Mouse (Mus musculus): ENCODE data around the gene Sptbn2. TPM values are rescaled to one million over a fixed set of nuclear protein-coding genes. Genes with fewer than 3 reads are reported as not detected.

Sptbn2 gene
- total RNA-seq, 2 experiments from 2014 or later = 587 to 665 TPM

GRCm38 (mm10) chr19:4719351-4719764, 8.4 kb downstream of the Sptbn2 start:
- intact Hi-C loops (cut with DNase I) = no loop called here
- no peak for DNase-seq (ENCODE audit: low spot score in 2 of 2)

GRCm38 (mm10) chr19:4720112-4720511, 9.1 kb downstream of the Sptbn2 start:
- intact Hi-C loops (cut with DNase I) = no loop called here
- no peak for DNase-seq (ENCODE audit: low spot score in 2 of 2)

DNA sequence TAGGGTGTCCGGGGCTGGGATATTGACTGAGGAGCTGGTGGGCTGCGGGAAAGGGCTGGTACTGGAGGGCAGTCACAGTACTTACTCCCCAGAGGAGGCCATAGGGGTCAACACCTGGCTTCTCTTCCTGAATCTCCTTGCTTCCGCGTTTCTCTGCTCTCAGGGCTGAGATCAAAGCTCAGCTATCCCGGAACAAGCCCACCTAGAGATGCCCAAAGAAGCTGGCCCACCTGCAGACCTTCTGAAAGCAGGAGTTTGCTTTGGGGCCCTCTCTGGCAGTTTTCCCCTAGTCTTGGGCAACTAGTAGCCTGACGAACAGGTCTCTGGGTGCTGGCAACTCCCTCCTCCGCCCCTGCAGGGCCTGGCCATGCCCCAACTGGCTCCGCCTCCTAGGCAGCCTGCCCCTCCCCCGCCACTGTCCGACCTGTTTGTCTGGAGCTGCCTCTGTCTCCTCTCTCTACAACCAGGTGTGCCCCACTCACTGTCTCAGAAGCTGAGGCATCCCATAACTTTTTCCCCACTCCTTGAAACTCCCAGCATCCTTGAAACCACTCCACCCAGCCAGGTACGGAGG, 9.8 kb downstream of the Sptbn2 start:
- intact Hi-C loops (cut with DNase I) = no loop called here
- no peak for DNase-seq (ENCODE audit: low spot score in 2 of 2)

- intact Hi-C loops (cut with DNase I) = no loop called here
- no peak for DNase-seq (ENCODE audit: low spot score in 2 of 2)
These were observed 18.2 kb downstream of the Sptbn2 start for GRCm38 (mm10) chr19:4729186-4729585.

DNA sequence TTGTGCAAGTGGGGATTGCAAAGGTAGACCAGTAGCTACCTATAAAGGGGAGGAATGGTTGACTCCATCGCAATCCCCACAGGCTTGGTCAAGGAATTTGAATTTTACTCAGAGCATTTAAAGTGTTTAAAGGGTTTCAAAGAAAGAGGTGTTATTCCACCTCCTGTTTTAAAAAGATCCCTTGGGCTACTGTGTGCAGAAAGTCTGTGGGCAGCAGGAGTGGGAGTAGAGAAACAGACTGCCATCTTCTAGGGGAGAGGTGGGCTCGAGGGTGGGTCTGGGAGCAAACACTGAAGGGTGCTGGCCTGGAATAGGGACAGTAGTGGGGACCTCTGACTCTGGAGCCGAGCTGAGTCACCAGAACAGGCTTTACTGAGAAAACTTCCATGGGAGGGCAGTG, 22.1 kb downstream of the Sptbn2 start:
- intact Hi-C loops (cut with DNase I) = no loop called here
- peak in 1 of 2 experiments; percentile 28 for DNase-seq (ENCODE audit: low spot score in 2 of 2)

DNA sequence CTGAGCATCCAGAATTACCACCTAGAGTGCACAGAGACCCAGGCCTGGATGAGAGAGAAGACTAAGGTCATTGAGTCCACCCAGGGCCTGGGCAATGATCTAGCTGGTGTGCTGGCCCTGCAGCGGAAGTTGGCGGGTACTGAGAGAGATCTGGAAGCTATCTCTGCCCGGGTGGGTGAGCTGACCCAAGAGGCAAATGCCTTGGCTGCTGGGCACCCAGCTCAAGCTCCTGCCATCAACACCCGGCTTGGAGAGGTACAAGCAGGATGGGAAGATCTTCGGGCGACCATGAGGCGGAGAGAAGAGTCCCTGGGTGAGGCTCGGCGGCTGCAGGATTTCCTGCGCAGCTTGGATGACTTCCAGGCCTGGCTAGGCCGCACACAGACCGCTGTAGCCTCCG, 26.9 kb downstream of the Sptbn2 start:
- intact Hi-C loops (cut with DNase I) = no loop called here
- no peak for DNase-seq (ENCODE audit: low spot score in 2 of 2)

DNA sequence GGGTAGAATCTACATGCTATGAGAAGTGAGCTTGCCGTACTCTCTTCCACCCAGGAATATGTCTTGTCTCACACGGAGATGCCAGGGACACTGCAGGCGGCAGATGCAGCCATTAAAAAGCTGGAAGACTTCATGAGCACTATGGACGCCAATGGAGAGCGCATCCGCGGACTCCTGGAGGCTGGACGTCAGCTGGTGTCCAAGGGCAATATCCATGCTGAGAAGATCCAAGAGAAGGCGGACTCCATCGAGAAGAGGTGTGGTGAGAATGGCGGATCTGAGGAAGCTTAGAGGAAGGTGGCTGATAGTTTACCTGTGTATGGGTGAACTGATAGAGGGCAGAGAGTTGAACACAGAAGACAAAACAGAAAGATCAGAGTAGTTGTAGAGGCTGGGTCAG, 28.1 kb downstream of the Sptbn2 start:
- intact Hi-C loops (cut with DNase I) = no loop called here
- DNase-seq (ENCODE audit: low spot score in 2 of 2) = peak in 1 of 2 experiments; percentile 3

- intact Hi-C loops (cut with DNase I) = loop anchor here (5.0 kb wide), 2 partner anchors 112 to 242 kb away; partner anchors contain the start of genes 2010003K11Rik and Rce1
- peak in 1 of 2 experiments; percentile 3 for DNase-seq (ENCODE audit: low spot score in 2 of 2)
These were observed 28.8 kb downstream of the Sptbn2 start for GRCm38 (mm10) chr19:4739762-4740161.

- DNase-seq (ENCODE audit: low spot score in 2 of 2) = peak in 1 of 2 experiments; percentile 17
- intact Hi-C loops (cut with DNase I) = loop anchor here (5.0 kb wide), 2 partner anchors 114 to 244 kb away; partner anchors contain the start of genes 2010003K11Rik and Rce1
These were observed 30.5 kb downstream of the Sptbn2 start for GRCm38 (mm10) chr19:4741482-4741881.

- DNase-seq (ENCODE audit: low spot score in 2 of 2) = peak in 1 of 2 experiments; percentile 3
- intact Hi-C loops (cut with DNase I) = loop anchor here (5.0 kb wide), 2 partner anchors 115 to 245 kb away; partner anchors contain the start of genes 2010003K11Rik and Rce1
These were observed 31.3 kb downstream of the Sptbn2 start for GRCm38 (mm10) chr19:4742229-4742628.

GRCm38 (mm10) chr19:4743524-4743923, 32.6 kb downstream of the Sptbn2 start:
- peak in 1 of 2 experiments; percentile 5 for DNase-seq (ENCODE audit: low spot score in 2 of 2)
- intact Hi-C loops (cut with DNase I) = loop anchor here (5.0 kb wide), 2 partner anchors 116 to 246 kb away; partner anchors contain the start of genes 2010003K11Rik and Rce1

DNA sequence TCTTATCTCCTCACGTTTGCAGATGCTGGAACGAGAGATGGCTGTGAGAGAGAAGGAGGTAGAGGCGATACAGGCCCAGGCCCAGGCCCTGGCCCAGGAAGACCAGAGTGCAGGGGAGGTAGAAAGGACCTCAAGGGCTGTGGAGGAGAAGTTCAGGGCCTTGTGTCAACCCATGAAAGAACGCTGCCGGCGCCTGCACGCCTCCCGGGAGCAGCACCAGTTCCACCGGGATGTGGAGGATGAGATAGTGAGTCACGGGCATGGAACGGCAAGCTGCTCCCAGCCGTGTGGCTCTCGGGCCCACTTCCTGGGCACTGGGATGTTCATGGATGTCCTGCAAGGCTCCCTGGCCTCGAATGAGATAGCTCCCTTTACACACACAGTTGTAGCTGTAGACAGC, 33.1 kb downstream of the Sptbn2 start:
- intact Hi-C loops (cut with DNase I) = loop anchor here (5.0 kb wide), 2 partner anchors 117 to 247 kb away; partner anchors contain the start of genes 2010003K11Rik and Rce1
- DNase-seq (ENCODE audit: low spot score in 2 of 2) = peak in 1 of 2 experiments; percentile 16

GRCm38 (mm10) chr19:4745057-4745456, 34.1 kb downstream of the Sptbn2 start:
- intact Hi-C loops (cut with DNase I) = no loop called here
- DNase-seq (ENCODE audit: low spot score in 2 of 2) = peak in 1 of 2 experiments; percentile 14

DNA sequence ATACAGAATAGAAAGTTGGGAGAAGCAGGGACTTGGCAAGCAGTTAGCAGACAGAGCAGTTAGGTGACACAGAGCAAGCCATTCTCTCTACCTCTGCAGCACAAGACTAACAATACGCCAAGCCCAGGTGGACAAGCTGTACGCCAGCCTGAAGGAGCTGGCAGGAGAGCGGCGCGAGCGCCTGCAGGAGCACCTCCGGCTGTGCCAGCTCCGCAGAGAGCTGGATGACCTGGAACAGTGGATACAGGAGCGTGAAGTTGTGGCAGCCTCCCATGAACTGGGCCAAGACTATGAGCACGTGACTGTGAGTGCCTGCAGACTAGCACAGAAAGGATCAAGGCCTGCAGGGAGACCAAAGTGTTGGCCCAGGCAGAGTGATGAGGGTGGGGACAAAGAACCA, 34.7 kb downstream of the Sptbn2 start:
- DNase-seq (ENCODE audit: low spot score in 2 of 2) = peak in 1 of 2 experiments; percentile 23
- intact Hi-C loops (cut with DNase I) = no loop called here

- intact Hi-C loops (cut with DNase I) = no loop called here
- peak in 1 of 2 experiments; percentile 15 for DNase-seq (ENCODE audit: low spot score in 2 of 2)
These were observed 35.6 kb downstream of the Sptbn2 start for GRCm38 (mm10) chr19:4746611-4747010.

DNA sequence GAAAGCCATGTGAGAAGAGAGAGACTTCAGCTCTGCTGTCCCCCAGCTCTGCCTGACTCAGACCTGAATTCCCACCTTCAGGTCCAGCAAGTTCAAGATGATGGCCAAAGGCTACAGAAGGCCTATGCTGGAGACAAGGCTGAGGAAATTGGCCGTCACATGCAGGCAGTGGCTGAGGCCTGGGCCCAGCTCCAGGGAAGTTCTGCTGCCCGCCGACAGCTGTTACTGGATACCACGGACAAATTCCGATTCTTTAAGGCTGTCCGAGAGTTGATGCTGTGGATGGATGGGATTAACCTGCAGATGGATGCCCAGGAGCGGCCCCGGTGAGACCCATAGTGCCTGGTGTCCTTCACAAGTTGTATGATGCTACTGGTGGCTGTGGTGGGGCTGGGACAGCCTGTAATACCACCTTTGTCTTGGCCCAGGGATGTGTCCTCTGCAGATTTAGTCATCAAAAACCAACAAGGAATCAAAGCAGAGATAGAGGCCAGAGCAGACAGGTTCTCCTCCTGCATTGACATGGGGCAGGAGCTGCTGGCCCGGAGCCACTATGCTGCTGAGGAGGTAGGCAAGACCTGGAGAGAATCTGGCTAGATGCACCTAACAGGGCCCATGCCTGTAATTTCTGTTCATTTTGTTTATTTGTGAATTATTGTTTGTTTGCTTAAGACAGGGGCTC, 36.8 kb downstream of the Sptbn2 start:
- DNase-seq (ENCODE audit: low spot score in 2 of 2) = no peak
- intact Hi-C loops (cut with DNase I) = no loop called here

GRCm38 (mm10) chr19:4748493-4748892, 37.5 kb downstream of the Sptbn2 start:
- intact Hi-C loops (cut with DNase I) = no loop called here
- no peak for DNase-seq (ENCODE audit: low spot score in 2 of 2)

GRCm38 (mm10) chr19:4749975-4750374, 39.0 kb downstream of the Sptbn2 start:
- DNase-seq (ENCODE audit: low spot score in 2 of 2) = no peak
- intact Hi-C loops (cut with DNase I) = no loop called here

DNA sequence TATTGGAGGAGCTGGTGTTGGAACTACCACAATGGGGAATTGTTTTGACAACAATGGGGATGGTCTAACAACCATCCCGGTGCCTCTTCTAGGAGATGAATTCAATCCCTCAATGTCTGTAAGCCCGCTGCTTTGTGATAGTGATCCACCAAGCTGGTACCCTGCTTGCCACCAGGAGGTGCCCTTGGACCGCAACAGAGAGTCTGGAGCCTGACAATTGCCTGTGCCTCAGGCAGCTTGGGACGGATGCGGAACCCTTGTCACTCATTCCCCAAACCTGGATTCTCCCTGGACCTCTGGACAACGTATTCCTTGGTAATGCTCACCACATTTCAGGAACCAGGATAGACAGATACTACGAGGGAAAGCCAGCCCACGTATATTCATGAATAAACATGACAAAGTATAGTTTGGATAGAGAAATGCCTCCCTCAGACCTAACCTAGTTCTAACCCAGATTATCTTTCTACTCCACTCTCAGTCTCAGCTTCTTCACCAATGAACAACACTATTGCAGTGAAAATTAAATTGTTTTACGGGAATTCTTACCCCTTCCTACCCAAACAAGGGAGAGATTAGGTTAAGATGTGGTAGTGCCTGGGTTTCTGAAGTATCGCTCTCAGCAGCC, 44.7 kb downstream of the Sptbn2 start:
- peak; percentile 84 to 86 for DNase-seq (ENCODE audit: low spot score in 2 of 2)
- intact Hi-C loops (cut with DNase I) = loop anchor here (2.0 to 5.0 kb wide), 5 partner anchors 37 to 207 kb away; partner anchors contain the start of genes Bbs1, Gm21992, Mrpl11 and Rbm14

Measured in left cerebral cortex, postnatal 36 days (tissue).